Mouse (Mus musculus) right cerebral cortex, adult 18-20 months (tissue): ENCODE measurements around the gene Inf2.

ENCODE experiments used
- DNase-seq: peaks from one replicate; pipeline ENCODE4 v3.0.0; 2022; ENCODE audit warnings: mixed read lengths

The Inf2 gene

DNA sequence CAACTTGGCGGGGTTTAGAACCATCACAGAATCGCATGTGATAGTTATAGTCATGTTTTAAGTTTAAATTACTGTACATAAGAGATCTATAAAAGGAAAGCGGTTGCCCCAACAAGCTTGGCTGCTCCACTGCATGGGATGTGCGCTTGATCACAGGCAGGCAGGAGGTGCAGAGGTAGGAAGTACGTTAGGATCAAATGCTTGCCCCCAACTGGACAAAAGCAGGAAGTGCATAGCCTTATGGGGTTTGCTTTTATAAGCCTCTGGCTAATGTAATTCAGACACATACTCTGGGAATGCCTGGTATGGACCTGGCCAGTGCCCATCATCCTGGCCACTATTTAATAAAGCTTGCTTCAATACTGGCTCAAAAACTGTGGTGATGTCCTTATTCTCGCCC lies 17.5 kb upstream of the Inf2 start:
- DNase-seq: no peak

DNA sequence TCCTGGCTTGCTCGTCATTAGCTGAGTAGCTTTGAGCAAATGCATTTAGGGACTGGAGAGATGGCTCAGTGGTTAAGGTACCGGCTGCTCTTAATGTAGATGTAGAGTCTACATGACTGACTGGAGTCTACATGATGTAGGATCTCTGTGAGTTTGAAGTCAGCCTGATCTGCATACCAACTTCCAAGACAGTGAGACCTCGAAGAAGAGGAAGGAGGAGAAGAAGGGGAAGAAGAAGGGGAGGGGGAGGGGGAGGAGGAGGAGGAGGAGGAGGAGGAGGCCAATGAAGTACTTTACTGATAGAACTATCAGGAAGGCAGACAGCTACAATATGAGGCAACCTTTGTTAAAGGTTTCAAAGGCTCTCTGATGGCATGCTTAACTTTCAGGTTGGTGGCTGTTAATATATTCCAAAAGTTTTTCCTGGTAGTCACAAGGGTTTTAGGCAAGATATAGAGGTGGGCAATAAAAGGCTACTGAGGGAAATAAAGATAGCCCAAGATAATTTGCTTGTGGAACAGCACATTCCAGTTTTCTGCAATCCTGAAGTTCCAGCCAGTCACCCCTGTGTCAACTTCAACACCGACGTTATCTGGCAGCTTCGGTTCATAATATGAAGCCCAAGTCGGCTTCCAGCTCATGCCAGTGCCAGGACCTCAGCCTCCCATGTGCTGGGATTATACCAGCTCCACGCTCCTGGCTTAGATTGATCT lies 13.2 kb upstream of the Inf2 start:
- no peak for DNase-seq

GRCm38 (mm10) chr12:112576341-112576740 lies 12.2 kb upstream of the Inf2 start:
- peak; percentile 91 for DNase-seq

- DNase-seq: peak; percentile 66
Measured at GRCm38 (mm10) chr12:112576749-112577148, 11.8 kb upstream of the Inf2 start.

- peak; percentile 49 for DNase-seq
Measured at GRCm38 (mm10) chr12:112578296-112579090, 10.1 kb upstream of the Inf2 start.

- no peak for DNase-seq
Measured at GRCm38 (mm10) chr12:112579430-112579829, 9.2 kb upstream of the Inf2 start.

GRCm38 (mm10) chr12:112579926-112580325 lies 8.7 kb upstream of the Inf2 start:
- DNase-seq: no peak

GRCm38 (mm10) chr12:112581113-112581512 lies 7.5 kb upstream of the Inf2 start:
- DNase-seq: no peak

GRCm38 (mm10) chr12:112584954-112585353 lies 3.6 kb upstream of the Inf2 start:
- DNase-seq: no peak

GRCm38 (mm10) chr12:112585924-112586538 lies 2.6 kb upstream of the Inf2 start:
- peak; percentile 80 for DNase-seq

DNA sequence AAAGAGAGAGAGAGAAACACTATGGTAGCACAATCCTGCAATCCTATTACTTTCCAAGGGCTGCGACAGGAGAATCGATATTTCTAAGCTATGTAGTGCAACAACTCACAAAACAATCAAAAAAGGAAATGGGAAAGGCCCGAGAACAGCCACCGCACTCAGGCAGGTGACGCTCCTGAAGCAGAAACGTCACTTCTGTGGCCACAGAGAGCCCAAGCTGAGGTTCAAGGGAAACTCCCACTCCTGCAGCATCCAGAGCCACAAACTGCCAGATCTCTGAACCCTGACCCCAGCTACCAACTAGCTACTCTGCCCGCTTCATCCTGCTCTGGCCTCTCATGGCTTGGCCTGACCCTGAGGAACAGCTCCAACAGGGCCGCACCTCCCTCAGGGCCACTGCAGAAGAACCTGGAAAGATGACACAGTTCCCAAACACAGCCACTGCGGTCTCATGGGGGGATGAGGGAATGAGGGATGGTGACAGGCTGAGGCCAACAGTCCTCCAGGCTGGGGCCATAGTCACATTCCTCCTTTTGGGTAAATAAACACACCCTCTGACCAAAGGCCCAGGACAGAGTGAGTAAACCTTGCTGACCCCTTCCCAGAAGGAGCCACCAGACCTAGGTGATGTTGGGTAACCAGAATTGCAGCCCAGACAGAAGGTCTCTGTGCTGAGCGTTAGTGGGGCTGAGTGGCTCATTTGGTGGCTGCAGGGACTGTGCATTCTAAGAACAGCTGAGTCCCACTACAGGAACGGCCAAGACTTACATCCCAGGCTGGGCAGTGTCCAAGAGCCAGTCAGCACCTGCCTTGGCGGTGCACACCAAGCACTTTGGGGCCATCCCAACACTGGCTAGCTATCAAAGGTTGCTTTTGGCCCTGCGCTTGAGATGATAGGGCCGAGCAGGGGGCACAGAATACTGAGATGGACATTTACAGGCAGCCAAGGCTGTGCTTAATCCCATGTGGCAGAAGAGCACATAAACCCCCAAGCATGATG lies 1.2 kb upstream of the Inf2 start:
- no peak for DNase-seq

DNA sequence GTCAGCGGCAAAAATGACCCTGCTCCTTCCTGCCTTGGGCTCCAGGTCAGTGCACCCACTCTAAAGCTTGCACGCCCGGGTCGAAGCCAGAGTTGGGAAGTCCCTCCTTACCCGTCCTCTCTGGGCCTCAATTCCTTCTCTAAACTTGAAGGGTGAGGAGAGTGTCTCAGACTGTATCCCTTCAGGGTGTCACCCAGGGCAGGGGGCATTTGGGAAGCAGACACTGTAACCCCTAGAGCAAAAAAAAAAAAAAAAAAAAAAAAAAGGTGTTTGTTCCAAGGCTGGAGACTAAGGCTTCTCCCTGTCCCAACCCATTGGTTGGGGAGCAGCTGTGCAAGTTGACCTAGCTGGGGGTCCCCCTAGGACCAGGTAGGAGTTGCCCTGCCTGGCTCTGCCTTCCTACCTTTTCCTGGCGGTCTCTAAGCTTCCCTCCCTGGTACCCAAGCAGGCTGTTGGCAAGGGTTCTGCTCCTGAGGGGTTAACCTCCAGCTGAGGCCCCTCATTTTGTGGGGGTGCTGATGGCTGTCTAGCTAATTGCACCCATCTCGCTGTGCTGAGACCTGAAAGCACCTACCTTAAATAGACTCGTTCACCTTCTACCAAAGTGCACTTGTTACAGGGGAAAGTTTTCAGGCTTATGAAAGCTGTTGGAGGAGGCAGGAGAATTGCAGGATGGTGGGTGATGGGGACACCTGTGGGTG lies 1.1 kb downstream of the Inf2 start:
- no peak for DNase-seq

DNA sequence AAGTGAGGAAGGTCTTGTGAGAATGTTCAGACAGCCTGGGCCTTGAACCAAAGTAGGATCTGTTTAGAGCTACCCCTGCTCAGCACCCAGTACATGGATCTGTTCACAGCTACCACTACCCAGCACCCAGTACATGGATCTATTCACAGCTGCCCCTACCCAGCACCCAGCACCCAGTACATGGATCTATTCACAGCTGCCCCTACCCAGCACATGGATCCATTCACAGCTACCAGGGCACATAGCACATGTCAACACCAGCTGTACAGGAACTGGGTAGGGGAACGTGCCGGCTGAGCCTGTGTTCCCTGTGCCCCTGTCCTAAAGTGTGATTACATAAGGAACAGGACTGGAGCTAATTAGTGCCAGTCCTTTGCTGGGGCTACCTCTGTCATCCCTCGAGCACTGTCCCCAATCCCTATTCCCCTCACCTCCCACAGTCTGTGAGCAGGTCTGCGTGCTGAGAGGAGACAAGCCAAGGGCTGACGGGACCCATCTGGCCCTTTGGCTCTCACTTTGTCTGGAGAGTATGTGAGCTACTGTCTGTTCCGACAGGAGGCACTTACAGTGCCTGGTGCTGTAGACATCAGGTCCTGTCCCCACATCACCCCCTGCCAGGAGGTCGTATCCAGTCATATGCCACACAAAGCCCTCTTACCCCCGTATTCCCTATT lies 2.1 kb downstream of the Inf2 start:
- peak; percentile 45 for DNase-seq

DNA sequence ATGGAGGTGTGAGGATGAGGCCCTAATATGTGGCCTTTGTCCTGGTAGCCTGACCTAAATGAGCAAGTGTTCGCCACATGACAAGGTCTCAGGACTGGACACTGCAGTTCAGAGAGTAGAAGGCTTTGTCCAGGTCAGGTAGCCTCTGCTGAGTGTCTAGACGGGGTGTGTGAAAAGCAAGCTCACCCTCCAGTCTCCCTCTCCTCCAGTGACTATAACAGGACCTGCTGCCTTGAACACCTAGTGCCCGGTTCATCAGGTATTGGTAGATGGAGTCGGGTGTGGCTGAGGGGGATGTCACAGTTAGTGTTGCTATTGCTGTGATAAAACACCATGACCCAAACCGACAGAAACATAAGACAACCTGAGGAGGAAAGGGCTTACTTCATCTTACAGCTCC lies 2.7 kb downstream of the Inf2 start:
- DNase-seq: no peak

DNA sequence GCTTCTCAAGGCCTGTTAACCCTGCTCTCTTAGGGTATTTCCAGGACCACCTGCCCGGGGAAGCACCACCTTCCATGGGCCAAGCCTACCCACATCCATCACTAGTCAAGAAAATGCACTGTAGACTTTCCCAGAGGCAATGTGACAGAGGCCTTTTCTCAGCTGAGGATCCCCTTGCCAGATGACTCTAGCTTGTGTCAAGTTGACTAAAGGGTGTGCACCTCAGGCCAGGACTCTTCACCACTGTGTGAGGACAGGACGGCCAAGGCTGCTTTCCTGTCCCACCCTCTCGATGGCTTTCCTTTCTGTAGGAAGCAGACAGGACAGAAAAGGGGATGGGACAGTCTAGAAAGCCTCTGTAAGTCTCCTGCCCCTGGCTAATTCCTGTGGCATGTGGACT lies 3.1 kb downstream of the Inf2 start:
- no peak for DNase-seq

DNA sequence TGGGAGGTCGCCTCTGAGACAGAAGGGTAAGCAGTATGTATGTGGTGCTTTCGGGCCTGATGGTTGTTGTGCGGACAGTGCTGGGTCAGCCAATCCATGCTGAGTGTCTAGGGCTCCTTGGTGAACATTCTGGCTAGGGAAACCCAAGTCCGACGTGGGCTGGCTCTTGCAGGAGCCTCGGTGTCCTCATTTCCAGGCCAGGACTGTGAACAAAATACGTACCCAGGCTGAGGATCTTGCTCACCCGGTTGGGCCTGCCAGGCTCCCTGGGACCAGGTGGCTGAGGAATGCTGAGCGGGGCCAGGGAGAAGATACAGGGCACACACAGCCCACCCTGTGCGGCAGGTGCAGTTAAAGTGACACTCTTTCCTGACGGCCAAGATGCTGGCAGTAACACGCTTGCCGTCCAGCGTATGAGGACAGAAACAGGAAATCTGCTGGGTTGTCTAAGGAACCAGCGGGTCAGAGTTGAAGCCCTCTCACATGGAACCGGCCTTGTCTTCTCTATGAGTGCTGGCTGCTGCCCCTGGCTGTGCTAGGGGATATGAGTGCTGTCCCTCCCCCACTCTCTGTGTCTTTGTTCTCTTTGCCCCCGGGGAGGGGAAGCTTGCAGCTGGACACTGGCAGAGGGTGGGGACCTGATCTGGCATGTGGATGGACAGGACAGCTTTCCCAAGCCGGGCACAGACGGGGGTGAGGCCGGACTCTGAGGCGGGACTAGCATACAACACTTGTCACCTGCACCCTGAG lies 4.6 kb downstream of the Inf2 start:
- DNase-seq: peak; percentile 51

DNA sequence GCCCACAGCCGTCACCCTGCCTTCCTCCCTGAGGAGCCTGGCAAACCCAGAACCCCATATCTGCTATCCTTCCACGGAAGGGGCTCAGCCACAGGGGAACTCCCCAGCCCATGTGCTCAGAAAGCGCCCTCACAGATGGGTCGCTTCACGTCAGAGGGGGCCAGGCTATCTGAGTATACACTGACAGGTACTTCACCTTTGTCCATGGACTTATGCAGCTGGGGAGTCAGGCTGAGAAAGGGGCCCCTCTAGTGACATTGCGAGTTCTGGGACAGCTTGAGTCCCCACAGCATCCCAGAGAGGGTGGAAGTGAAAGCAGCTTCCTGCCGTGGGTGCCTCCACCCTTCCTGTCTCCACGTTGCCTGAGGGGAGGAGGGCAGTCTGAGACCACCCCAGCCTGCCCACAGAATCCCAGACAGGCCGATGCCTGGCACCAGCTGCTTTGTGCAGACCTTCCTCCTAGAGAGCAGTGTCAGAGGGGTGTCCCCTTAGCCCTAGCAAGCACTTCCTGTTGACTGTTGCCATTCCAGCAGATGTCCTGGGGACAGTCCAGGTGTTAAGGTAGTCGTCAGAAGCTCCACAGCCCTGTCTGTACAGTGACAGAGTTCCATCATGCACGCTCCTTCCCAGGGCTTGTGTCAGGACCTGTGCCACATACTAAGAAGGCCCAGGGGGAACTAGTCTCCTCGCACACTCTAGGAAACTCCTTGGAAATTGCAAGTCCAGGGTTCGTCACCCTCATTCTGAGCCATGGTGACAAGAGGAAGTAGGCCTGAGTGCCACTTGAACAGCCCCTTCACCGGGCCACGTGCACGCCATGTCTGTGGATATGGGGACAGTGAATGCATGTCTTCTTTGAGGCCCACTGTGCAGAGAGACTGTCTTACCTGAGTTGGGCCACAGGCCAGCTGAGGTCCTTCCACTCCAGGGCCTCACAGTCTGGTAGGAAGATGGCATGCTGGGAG lies 5.6 kb downstream of the Inf2 start:
- DNase-seq: no peak

DNA sequence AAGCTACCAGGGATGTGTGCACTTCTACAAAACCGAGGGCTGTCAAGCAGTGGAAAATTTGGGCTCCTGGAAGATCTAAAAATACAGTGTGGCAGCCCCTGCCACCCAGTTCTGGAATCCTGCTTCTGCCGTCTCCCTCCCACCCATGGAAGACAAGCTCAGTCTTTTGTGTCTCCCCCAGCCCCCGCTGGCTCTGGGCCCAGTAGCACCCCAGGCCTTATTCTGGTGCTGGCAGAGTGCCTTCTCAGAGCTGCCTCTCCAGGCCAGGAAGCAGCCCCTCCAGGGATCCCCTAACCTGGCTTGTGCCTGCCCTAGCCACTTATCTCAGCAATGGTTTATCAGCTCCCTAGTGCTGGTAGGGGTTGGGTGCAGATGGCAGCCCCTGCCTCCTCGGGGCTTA lies 6.4 kb downstream of the Inf2 start:
- DNase-seq: peak; percentile 84

DNA sequence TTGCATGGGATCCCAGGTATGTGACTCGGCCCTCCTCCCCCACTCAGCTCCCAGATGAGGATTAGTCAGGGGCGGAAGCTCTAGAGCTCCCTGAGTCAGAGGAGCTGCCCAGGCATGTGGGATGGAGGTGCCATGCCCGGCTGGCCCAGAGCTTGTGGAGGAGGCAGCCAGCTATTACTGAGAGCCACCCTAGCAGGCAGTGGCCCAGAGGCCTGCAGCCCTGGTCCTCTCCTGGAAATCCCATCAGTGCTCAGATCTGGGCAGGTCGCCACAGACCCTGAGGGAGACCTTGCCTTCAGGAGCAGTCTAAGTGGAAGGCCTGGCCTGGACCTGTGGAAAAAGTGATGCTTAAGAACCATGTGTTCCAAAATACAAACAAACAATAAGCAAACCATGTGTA lies 7.0 kb downstream of the Inf2 start:
- peak; percentile 64 for DNase-seq
